Mouse (Mus musculus): ENCODE results near the gene Eif6. TPM values are rescaled to one million over a fixed set of nuclear protein-coding genes. Genes with fewer than 3 reads are reported as not detected.
"Not testable (repeated sequence)": the region's sequence is repeated elsewhere in the genome, so short reads cannot be mapped to it uniquely, and the experiment has no call there.

Eif6 gene
- total RNA-seq (2015; ENCODE audit: low replicate concordance) (68.1 and 91.0 TPM in 2 replicates), total RNA-seq (2017; ENCODE audit: low replicate concordance) (11.6 and 28.1 TPM in 2 replicates)

DNA sequence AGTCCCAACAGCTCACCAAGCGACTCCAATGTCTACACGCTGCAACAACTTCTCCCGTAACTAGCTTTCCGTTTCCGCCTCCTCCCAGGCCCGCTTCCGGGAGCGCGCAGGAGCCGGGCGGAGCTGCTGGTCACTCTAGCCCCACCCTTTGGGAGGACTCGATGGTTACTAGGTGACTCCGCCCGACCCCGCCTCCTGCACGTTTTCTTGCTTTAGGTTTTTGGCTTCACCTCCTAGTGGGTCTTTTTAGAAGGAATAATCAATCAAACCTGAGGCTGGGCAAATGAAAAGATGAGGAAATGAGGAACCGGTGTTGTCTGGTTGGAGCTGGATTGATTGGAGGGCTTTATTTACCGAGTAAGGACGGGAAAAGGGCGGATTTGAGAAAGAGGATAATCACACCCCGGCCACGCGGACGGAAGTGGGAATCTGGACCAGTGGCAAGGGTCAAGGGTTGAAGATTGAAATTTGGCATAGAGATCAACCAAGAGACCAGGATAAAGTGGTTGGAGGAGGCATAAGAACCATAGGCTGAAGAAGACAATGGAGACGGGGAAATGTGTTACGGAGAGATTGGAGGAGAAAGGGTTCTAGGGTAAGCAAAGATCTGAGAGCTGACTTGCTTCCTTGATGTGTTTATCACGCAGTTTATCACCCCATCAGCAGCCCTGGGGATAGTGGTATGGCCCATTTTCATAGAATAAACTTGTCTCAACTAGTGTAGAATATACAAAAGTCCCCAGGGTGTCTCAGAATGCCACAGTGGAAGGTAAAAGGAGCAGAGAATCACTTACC lies at the start of gene Eif6:
TSS of gene Eif6 (minus strand) at position 296 of the 795 bp plus-strand sequence.
- ATAC-seq (replicated peaks; ENCODE audit: low FRiP score, poor library complexity, severe bottlenecking): peak; percentile 96

GRCm38 (mm10) chr2:155873636-155874035 lies 46.9 kb upstream of the Eif6 start:
- no peak for ATAC-seq (replicated peaks; ENCODE audit: low FRiP score, poor library complexity, severe bottlenecking)

DNA sequence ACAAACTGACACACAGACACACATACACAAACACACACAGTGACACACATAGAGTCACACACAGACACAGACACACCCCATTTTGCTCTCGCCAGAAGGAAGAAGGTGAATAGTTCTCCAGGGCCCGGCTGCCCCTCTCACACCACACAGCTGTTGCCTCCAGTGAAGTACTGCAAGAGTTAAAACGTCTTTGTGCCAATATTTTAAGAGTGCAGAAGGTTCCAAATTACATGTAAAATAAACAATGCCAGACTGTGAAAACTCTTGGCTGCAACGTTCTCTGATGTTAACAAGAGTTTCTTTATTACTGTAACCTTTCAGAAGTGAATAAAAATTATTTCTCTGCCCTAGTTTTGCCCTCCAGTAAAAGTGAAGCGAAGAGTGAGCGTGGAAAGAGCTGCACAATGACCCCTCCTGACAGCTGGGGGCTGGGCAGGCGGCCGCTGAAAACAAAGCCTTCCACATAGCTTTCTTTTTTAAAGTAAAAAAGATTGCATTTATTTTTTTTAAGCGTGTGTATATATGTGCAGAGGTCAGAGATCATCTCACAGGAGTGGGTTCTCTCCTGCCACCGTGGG lies 46.3 kb upstream of the Eif6 start:
- no peak for ATAC-seq (replicated peaks; ENCODE audit: low FRiP score, poor library complexity, severe bottlenecking)

GRCm38 (mm10) chr2:155872486-155872885 lies 45.8 kb upstream of the Eif6 start:
- ATAC-seq (replicated peaks; ENCODE audit: low FRiP score, poor library complexity, severe bottlenecking): no peak

DNA sequence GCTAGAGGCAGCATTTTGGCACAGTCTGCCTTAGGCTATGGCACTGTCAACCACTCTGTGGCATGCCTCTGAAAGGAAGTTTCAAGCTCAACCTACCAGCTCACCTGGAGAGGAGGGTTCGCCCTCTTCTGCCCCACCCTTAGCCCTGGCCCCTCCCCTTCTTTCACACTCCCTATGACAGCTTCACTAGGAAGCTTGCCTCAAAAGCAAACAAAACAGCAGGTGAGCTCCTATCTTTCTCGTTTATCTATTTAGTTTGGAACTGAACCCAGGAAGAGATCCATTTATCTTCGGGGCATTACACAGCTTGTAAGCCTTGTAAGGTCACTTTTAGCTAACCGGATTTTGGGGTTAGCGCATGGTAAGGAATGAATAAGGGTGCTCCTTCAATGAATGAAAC lies 43.0 kb upstream of the Eif6 start:
- ATAC-seq (replicated peaks; ENCODE audit: low FRiP score, poor library complexity, severe bottlenecking): no peak

GRCm38 (mm10) chr2:155868320-155868719 lies 41.6 kb upstream of the Eif6 start:
- ATAC-seq (replicated peaks; ENCODE audit: low FRiP score, poor library complexity, severe bottlenecking): no peak

GRCm38 (mm10) chr2:155863301-155863867 lies 36.7 kb upstream of the Eif6 start:
- no peak for ATAC-seq (replicated peaks; ENCODE audit: low FRiP score, poor library complexity, severe bottlenecking)

DNA sequence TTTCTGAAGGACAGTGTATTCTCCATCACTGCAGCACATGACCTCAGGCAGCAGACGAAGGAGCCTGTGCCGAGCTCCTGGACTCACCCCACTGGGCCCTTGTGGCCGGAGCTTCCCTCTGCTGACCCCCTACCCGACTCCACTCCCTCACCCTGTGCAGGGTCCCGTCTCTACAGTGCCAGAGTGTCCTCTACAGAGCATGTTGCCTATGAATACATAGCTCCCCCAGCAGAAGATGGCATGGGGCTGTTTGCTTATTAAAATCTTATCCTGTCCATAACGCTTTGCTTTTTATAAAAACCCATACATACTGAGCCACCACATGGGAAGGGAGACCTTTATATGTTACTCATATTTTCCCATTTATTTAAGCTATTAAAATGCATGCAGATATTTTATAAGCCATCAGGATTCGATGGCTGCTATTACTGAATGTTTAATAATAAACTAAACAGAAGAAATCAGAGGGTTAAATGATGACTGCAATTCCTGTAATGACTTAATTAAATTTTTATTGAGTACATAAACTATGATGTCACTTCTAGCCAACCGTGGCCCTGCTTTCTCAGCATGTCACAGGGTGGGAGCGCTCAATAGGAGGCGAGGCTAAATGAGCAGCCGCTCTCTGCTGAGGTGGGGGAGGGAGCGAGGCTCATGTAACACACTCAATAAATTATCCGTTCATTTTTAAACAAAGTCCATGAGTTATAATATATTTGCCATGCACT lies 36.0 kb upstream of the Eif6 start:
- no peak for ATAC-seq (replicated peaks; ENCODE audit: low FRiP score, poor library complexity, severe bottlenecking)

GRCm38 (mm10) chr2:155861581-155861980 lies 34.9 kb upstream of the Eif6 start:
- no peak for ATAC-seq (replicated peaks; ENCODE audit: low FRiP score, poor library complexity, severe bottlenecking)

DNA sequence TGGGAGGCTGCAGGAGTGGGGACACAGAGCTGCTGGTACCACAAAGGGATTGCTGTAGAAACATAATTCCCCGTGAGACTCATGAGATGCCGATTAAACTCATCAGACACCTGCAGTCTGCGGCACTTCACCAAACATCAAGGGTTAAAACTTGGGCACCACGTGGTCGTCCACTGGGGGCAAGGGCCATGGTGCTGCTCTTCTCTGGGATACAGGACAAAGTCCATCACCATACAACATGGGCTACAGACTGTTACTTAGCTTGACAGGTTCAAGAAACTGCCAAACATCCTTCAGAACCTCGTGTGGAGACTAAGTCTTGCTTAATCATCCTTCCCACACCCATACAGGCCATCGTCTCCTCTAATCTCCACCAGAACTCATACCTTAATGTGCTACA lies 33.4 kb upstream of the Eif6 start:
- ATAC-seq (replicated peaks; ENCODE audit: low FRiP score, poor library complexity, severe bottlenecking): no peak

GRCm38 (mm10) chr2:155852536-155852935 lies 25.8 kb upstream of the Eif6 start:
- ATAC-seq (replicated peaks; ENCODE audit: low FRiP score, poor library complexity, severe bottlenecking): no peak

DNA sequence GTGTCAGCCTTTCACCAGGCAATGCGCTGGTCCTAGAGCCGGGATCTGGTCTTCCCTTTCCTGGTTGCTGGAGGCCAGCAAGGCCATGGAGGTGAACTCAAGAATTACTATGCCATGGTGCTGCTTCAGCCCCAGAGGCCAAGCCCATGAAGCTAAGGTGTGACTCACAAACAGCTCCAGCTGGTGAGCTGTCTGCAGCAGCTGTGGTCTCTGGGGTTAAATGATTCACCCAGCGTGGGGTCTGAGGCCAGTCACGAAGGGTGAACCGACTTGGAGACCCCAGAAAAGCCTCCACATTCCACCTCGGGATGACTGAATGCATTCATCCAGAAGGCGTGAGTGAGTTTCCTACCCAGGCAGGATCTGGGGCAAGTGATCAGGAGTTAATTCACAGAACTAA lies 23.4 kb upstream of the Eif6 start:
- ATAC-seq (replicated peaks; ENCODE audit: low FRiP score, poor library complexity, severe bottlenecking): no peak

- no peak for ATAC-seq (replicated peaks; ENCODE audit: low FRiP score, poor library complexity, severe bottlenecking)
Measured at GRCm38 (mm10) chr2:155849464-155849863, 22.7 kb upstream of the Eif6 start.

GRCm38 (mm10) chr2:155848291-155848690 lies 21.6 kb upstream of the Eif6 start:
- peak; percentile 72 for ATAC-seq (replicated peaks; ENCODE audit: low FRiP score, poor library complexity, severe bottlenecking)

DNA sequence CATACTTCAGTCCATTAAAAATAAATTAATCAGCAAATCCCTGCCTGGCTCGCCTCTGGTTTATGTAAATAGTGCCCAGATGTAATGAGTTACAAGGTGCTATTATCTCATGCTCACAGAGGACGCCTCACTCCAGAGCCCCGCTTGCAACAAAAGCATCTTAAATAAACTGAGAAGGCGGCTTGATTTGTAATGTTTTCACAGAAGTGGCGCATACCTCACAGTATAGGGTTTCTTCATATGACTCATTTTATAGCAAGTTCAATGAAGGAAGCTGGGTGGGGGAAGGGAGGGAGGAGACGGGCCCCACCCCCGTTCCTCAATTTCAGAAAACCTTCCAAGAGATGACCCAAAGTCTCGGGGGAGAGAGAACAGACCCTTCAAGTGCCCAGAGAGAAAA lies 20.2 kb upstream of the Eif6 start:
- ATAC-seq (replicated peaks; ENCODE audit: low FRiP score, poor library complexity, severe bottlenecking): no peak

DNA sequence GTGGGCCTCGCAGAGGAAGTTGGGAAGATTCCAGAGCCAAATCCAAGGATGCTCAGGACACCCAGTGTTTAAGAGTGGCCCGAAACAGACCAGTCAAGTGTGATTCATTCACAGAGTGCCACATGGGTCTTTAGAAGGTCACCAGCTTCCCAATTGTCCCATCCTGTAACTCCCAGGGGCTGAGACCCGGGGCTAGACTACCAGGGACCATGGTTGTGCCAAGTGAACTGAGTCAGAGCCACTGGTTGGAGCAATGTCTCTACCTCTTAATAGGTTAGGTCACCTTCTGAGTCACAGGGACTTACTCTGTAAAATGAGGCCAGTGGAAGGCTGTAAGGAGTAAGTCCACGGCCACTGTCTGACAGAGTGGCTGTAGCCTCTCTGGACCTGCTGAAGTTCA lies 12.2 kb upstream of the Eif6 start:
- ATAC-seq (replicated peaks; ENCODE audit: low FRiP score, poor library complexity, severe bottlenecking): no peak

GRCm38 (mm10) chr2:155837961-155838360 lies 11.2 kb upstream of the Eif6 start:
- no peak for ATAC-seq (replicated peaks; ENCODE audit: low FRiP score, poor library complexity, severe bottlenecking)

DNA sequence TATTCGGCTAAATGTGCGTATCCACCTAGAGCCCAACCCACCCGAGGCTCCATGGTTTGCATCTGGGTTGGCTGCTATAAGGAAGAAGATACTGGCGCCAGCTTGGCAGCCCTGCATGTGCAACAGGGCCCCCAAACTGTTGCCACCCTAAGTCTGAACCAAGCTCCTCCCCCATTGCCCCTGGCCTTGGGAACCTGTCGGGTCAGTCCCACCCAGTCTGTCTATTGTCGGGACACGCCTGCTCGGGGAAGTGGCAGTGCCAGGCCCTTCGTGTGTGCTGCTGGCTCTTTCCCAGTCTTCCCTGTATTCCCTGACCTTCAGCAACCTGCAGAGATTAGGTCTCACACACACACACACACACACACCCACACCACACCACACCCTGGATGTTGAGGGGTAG lies 8.0 kb upstream of the Eif6 start, which contains the start of gene Fam83c:
TSS of gene Fam83c (minus strand) at position 123 of the 400 bp plus-strand sequence.
- no peak for ATAC-seq (replicated peaks; ENCODE audit: low FRiP score, poor library complexity, severe bottlenecking)

GRCm38 (mm10) chr2:155832087-155832486 lies 5.4 kb upstream of the Eif6 start:
- ATAC-seq (replicated peaks; ENCODE audit: low FRiP score, poor library complexity, severe bottlenecking): not testable (repeated sequence)

DNA sequence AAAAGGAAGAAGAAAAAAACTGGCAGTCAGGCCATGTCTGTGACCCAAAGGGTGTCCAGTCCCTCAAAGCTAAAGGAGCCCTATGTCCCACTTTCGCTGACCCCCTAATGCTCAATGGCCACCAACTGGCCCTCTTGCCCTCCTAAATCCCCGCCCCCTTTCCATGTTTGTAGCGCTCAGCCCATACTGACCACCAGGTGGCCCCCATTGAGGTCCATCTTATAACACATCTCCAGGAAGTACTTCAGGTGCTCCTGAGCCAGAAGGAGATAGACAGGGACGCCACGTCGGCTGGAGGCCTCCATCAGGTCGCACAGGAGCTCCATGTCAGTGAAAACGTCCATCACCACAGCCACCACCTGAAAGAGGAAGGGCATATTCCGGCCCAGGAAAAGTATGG lies 4.6 kb upstream of the Eif6 start:
- ATAC-seq (replicated peaks; ENCODE audit: low FRiP score, poor library complexity, severe bottlenecking): no peak
